Mouse (Mus musculus) megakaryocyte, embryonic 14.5 days (primary cell): Measurements from ENCODE around the gene Nomo1.

Experiments used
- FLI1 ChIP-seq: IDR thresholded peaks from 2 replicates; pipeline ENCODE4 v1.6.1; 2012; ENCODE audit warnings: low read length, inconsistent platforms, mixed read lengths
- GATA1 ChIP-seq: IDR thresholded peaks from 3 replicates; pipeline ENCODE4 v1.6.1; 2012; ENCODE audit warnings: mixed read lengths, low read length, inconsistent platforms, borderline replicate concordance

GRCm38 (mm10) chr7:46096136-46096535, 62.6 kb downstream of the Nomo1 start:
- TF ChIP-seq FLI1, result no peak
- TF ChIP-seq GATA1, result no peak
